Mouse (Mus musculus): Measurements from ENCODE around the gene Olfr1311. TPM values are rescaled to one million over a fixed set of nuclear protein-coding genes. Genes with fewer than 3 reads are reported as not detected.
"Not testable (repeated sequence)": the region's sequence is repeated elsewhere in the genome, so short reads cannot be mapped to it uniquely, and the experiment has no call there.

The Olfr1311 gene
- not detected in 2 replicates for polyA plus RNA-seq (2015; fragmentation: Nextera tagmentation; extraction: Ambion mirVana)

GRCm38 (mm10) chr2:112024312-112024711 lies at the start of gene Olfr1311:
Gene Olfr1311 (minus strand): TSS chr2:112024412.
- Histone ChIP-seq H3K4me3 (ENCODE audit: low read length) (no peak within 1 kb of the TSS), H3K27me3 (ENCODE audit: insufficient read depth, low read length) (no peaks in the 10 kb centered on the region), H3K4me1 (ENCODE audit: insufficient read depth, low read length) (no peaks in the 10 kb centered on the region), H3K36me3 (ENCODE audit: insufficient read depth, low read length) (no peaks in the 10 kb centered on the region), H3K4me2 (replicated peaks; ENCODE audit: low read depth, low read length) (no peak within 1 kb of the TSS), H3K9me3 (ENCODE audit: low read length) (no peaks in the 10 kb centered on the region), H3K9ac (replicated peaks; ENCODE audit: low read length) (no peak within 1 kb of the TSS), H3K27ac (ENCODE audit: low read length) (no peak within 1 kb of the TSS)
- WGBS = 90% methylated on average over 2 of the region's 2 CpGs
- ATAC-seq (ENCODE audit: low FRiP score, low TSS enrichment) = no peak

GRCm38 (mm10) chr2:112050138-112050537 lies 25.9 kb upstream of the Olfr1311 start, which contains the start of gene Olfr1312:
Gene Olfr1312 (minus strand): TSS chr2:112050238.
- Histone ChIP-seq H3K9me3 (ENCODE audit: low read length) (no peaks in the 10 kb centered on the region), H3K4me1 (ENCODE audit: insufficient read depth, low read length) (no peaks in the 10 kb centered on the region), H3K36me3 (ENCODE audit: insufficient read depth, low read length) (no peaks in the 10 kb centered on the region), H3K9ac (replicated peaks; ENCODE audit: low read length) (no peak within 1 kb of the TSS), H3K4me2 (replicated peaks; ENCODE audit: low read depth, low read length) (no peak within 1 kb of the TSS), H3K4me3 (ENCODE audit: low read length) (no peak within 1 kb of the TSS), H3K27ac (ENCODE audit: low read length) (no peak within 1 kb of the TSS), H3K27me3 (ENCODE audit: insufficient read depth, low read length) (no peaks in the 10 kb centered on the region)
- ATAC-seq (ENCODE audit: low FRiP score, low TSS enrichment) = no peak
- WGBS = 40% methylated on average over 1 of the region's 1 CpGs

- not testable (repeated sequence) for H3K36me3 ChIP-seq (ENCODE audit: insufficient read depth, low read length); H3K4me2 ChIP-seq (replicated peaks; ENCODE audit: low read depth, low read length); H3K9me3 ChIP-seq (ENCODE audit: low read length); H3K27me3 ChIP-seq (ENCODE audit: insufficient read depth, low read length); H3K27ac ChIP-seq (ENCODE audit: low read length); H3K4me3 ChIP-seq (ENCODE audit: low read length); H3K4me1 ChIP-seq (ENCODE audit: insufficient read depth, low read length); H3K9ac ChIP-seq (replicated peaks; ENCODE audit: low read length)
- peak; percentile 86 for ATAC-seq (ENCODE audit: low FRiP score, low TSS enrichment)
- 47% methylated on average over 6 of the region's 6 CpGs for WGBS
These were observed 2.8 kb upstream of the Olfr1311 start for GRCm38 (mm10) chr2:112026971-112027370.

DNA sequence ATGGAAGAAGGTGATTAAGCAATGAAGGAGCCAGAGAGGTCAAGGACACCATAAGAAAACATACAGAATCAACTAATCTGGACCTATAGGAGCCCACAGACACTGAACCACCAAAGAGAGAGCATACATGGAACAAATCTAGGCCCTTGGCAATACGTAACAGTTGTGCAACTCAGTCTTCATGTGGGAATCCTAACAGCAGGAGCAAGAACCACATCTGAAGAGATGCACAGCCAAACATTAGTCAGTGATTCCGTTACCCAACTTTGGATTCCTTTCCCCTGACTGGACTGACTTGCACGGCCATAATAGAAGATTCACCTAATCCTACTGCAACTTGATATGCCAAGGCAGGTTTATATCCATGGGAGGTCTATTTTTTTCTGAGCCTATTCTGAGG lies 9.3 kb downstream of the Olfr1311 start:
- Histone ChIP-seq H3K4me2 (replicated peaks; ENCODE audit: low read depth, low read length) (no peak overlapping the region), H3K27me3 (ENCODE audit: insufficient read depth, low read length) (no peaks in the 10 kb centered on the region), H3K36me3 (ENCODE audit: insufficient read depth, low read length) (no peaks in the 10 kb centered on the region), H3K27ac (ENCODE audit: low read length) (no peak overlapping the region), H3K9me3 (ENCODE audit: low read length) (no peaks in the 10 kb centered on the region), H3K9ac (replicated peaks; ENCODE audit: low read length) (no peak overlapping the region), H3K4me3 (ENCODE audit: low read length) (no peak overlapping the region), H3K4me1 (ENCODE audit: insufficient read depth, low read length) (no peaks in the 10 kb centered on the region)
- ATAC-seq (ENCODE audit: low FRiP score, low TSS enrichment) = no peak
- WGBS = 80% methylated on average over 3 of the region's 3 CpGs

DNA sequence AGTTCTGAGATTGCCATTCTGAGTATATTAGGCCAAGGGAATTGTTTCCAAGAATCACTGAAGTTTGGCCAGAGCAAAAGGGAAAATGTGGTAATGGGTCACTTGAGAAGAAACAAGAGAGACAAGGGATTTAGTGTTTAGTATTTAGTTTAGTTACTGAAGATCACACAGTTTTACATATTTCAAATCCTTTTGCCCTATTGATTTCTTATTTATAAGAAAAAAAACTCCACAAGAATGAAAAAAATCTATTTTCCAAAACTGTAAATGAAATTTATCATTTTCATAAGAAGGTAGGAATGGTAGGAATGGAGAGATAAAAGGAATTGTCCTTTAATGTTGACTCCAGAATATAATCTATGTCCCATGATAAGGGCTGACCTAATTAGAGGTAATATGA lies 11.6 kb downstream of the Olfr1311 start, which contains the start of gene Olfr1310:
Gene Olfr1310 (minus strand): TSS at position 101 of the 400 bp plus-strand sequence.
- no peaks in the 10 kb centered on the region for H3K4me1 ChIP-seq (ENCODE audit: insufficient read depth, low read length)
- no peaks in the 10 kb centered on the region for H3K27me3 ChIP-seq (ENCODE audit: insufficient read depth, low read length)
- no peak for ATAC-seq (ENCODE audit: low FRiP score, low TSS enrichment)

DNA sequence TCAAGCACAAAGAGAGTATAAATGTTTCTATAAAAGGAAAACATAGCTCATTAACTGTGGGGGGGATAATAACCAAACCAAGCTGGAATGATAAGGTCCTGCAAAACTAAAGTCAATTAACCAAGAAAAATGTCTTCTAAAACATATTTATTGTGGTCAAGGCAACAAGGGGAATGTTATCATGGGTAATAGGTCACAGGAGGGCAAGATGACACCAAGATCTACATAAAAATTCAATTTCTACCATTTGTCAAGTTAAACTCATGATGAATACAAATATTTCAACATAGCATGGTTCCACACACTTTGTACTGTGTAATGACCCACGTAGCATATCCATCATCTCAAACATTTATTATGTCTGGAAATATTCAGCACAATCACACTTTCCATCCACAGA lies 34.0 kb downstream of the Olfr1311 start, which contains the start of gene Olfr1309:
Gene Olfr1309 (minus strand): TSS at position 101 of the 400 bp plus-strand sequence.
- no peaks in the 10 kb centered on the region for H3K4me1 ChIP-seq (ENCODE audit: insufficient read depth, low read length)
- H3K36me3 ChIP-seq (ENCODE audit: insufficient read depth, low read length) = no peaks in the 10 kb centered on the region
- H3K9ac ChIP-seq (replicated peaks; ENCODE audit: low read length) = no peak within 1 kb of the TSS
- H3K4me3 ChIP-seq (ENCODE audit: low read length) = no peak within 1 kb of the TSS
- WGBS = 66% methylated on average over 1 of the region's 1 CpGs
- H3K4me2 ChIP-seq (replicated peaks; ENCODE audit: low read depth, low read length) = no peak within 1 kb of the TSS
- no peaks in the 10 kb centered on the region for H3K27me3 ChIP-seq (ENCODE audit: insufficient read depth, low read length)
- no peak for ATAC-seq (ENCODE audit: low FRiP score, low TSS enrichment)
- H3K27ac ChIP-seq (ENCODE audit: low read length) = no peak within 1 kb of the TSS
- no peaks in the 10 kb centered on the region for H3K9me3 ChIP-seq (ENCODE audit: low read length)

More for the DNA sequence above, 11.6 kb downstream of the Olfr1311 start, which contains the start of gene Olfr1310:
- no peak within 1 kb of the TSS for H3K27ac ChIP-seq (ENCODE audit: low read length)
- no peak within 1 kb of the TSS for H3K9ac ChIP-seq (replicated peaks; ENCODE audit: low read length)
- H3K36me3 ChIP-seq (ENCODE audit: insufficient read depth, low read length) = no peaks in the 10 kb centered on the region
- H3K4me3 ChIP-seq (ENCODE audit: low read length) = no peak within 1 kb of the TSS
- no peak within 1 kb of the TSS for H3K4me2 ChIP-seq (replicated peaks; ENCODE audit: low read depth, low read length)
- no peaks in the 10 kb centered on the region for H3K9me3 ChIP-seq (ENCODE audit: low read length)

Other genes starting within 250 kb of the Olfr1311 start
- gene Olfr1302, start 247.0 kb downstream of the Olfr1311 start, polyA plus RNA-seq (2015; fragmentation: Nextera tagmentation; extraction: Ambion mirVana) = not detected in 2 replicates
- gene Olfr1303, start 204.1 kb downstream of the Olfr1311 start, polyA plus RNA-seq (2015; fragmentation: Nextera tagmentation; extraction: Ambion mirVana) = not detected in 2 replicates
- gene Olfr1305, start 147.3 kb downstream of the Olfr1311 start, polyA plus RNA-seq (2015; fragmentation: Nextera tagmentation; extraction: Ambion mirVana) = not detected in 2 replicates
- gene Olfr1306, start 108.1 kb downstream of the Olfr1311 start, polyA plus RNA-seq (2015; fragmentation: Nextera tagmentation; extraction: Ambion mirVana) = not detected in 2 replicates
- gene Olfr1307, start 75.0 kb downstream of the Olfr1311 start, polyA plus RNA-seq (2015; fragmentation: Nextera tagmentation; extraction: Ambion mirVana) = not detected in 2 replicates
- not detected in 2 replicates for gene Olfr1308, start 59.5 kb downstream of the Olfr1311 start, polyA plus RNA-seq (2015; fragmentation: Nextera tagmentation; extraction: Ambion mirVana)
- not detected in 2 replicates for gene Olfr1309, start 34.1 kb downstream of the Olfr1311 start, polyA plus RNA-seq (2015; fragmentation: Nextera tagmentation; extraction: Ambion mirVana)
- not detected in 2 replicates for gene Olfr1310, start 11.7 kb downstream of the Olfr1311 start, polyA plus RNA-seq (2015; fragmentation: Nextera tagmentation; extraction: Ambion mirVana)
- gene Olfr1312, start 25.8 kb upstream of the Olfr1311 start, polyA plus RNA-seq (2015; fragmentation: Nextera tagmentation; extraction: Ambion mirVana) = not detected in 2 replicates
- not detected in 2 replicates for gene Olfr1313, start 53.4 kb upstream of the Olfr1311 start, polyA plus RNA-seq (2015; fragmentation: Nextera tagmentation; extraction: Ambion mirVana)
- not detected in 2 replicates for gene Olfr1314, start 72.4 kb upstream of the Olfr1311 start, polyA plus RNA-seq (2015; fragmentation: Nextera tagmentation; extraction: Ambion mirVana)
- not detected in 2 replicates for gene Olfr1315-ps1, start 91.0 kb upstream of the Olfr1311 start, polyA plus RNA-seq (2015; fragmentation: Nextera tagmentation; extraction: Ambion mirVana)
- not detected in 2 replicates for gene Olfr1316, start 110.6 kb upstream of the Olfr1311 start, polyA plus RNA-seq (2015; fragmentation: Nextera tagmentation; extraction: Ambion mirVana)
- not detected in 2 replicates for gene Olfr1317, start 115.9 kb upstream of the Olfr1311 start, polyA plus RNA-seq (2015; fragmentation: Nextera tagmentation; extraction: Ambion mirVana)
- gene Olfr1318, start 129.8 kb upstream of the Olfr1311 start, polyA plus RNA-seq (2015; fragmentation: Nextera tagmentation; extraction: Ambion mirVana) = not detected in 2 replicates
- 28.0 and 30.0 TPM in 2 replicates for gene Lpcat4, start 215.1 kb upstream of the Olfr1311 start, polyA plus RNA-seq (2015; fragmentation: Nextera tagmentation; extraction: Ambion mirVana)
- 0.04 and 0.05 TPM in 2 replicates for gene Nutm1, start 234.9 kb upstream of the Olfr1311 start, polyA plus RNA-seq (2015; fragmentation: Nextera tagmentation; extraction: Ambion mirVana)
- gene Nop10, start 237.5 kb upstream of the Olfr1311 start, polyA plus RNA-seq (2015; fragmentation: Nextera tagmentation; extraction: Ambion mirVana) = 225 and 243 TPM in 2 replicates
- 9.4 and 12.3 TPM in 2 replicates for gene Slc12a6, start 241.4 kb upstream of the Olfr1311 start, polyA plus RNA-seq (2015; fragmentation: Nextera tagmentation; extraction: Ambion mirVana)
- gene Gm21985, start 241.9 kb upstream of the Olfr1311 start, polyA plus RNA-seq (2015; fragmentation: Nextera tagmentation; extraction: Ambion mirVana) = not detected in 2 replicates